Mouse (Mus musculus) embryonic facial prominence, embryonic 11.5 days (tissue): ENCODE measurements around the gene Rftn1. TPM values are rescaled to one million over a fixed set of nuclear protein-coding genes. Genes with fewer than 3 reads are reported as not detected.

Experiments
- ATAC-seq: fragments of 200-750 bp; cut with Nextera tagmentation; replicated peaks from 2 replicates; pipeline ENCODE4 v1.8.0; 2017; ENCODE audit warnings: low read depth; ENCODE audit not compliant: insufficient number of reproducible peaks, low FRiP score, low TSS enrichment
- DNase-seq: peaks from one replicate; pipeline ENCODE4 v3.0.0-alpha.2; 2015; ENCODE audit warnings: low spot score
- H3K27ac ChIP-seq: fragments of 300-500 bp; sonication (generic); replicated peaks from 2 replicates; pipeline ENCODE4 v1.5.1; 2014; ENCODE audit warnings: mild to moderate bottlenecking, low read depth, low read length, control low read depth
- H3K27me3 ChIP-seq: fragments of 300-500 bp; sonication (generic); 2 replicates; pipeline ENCODE4 v1.6.1; 2014; ENCODE audit warnings: mild to moderate bottlenecking, low read length, moderate library complexity, mixed read lengths; ENCODE audit not compliant: control insufficient read depth, insufficient read depth
- H3K36me3 ChIP-seq: fragments of 300-500 bp; sonication (generic); replicated peaks from 2 replicates; pipeline ENCODE4 v1.6.1; 2014; ENCODE audit warnings: low read depth, mild to moderate bottlenecking, low read length, moderate library complexity, mixed read lengths; ENCODE audit not compliant: control insufficient read depth, insufficient read depth
- H3K4me1 ChIP-seq: fragments of 300-500 bp; sonication (generic); 2 replicates; pipeline ENCODE4 v1.6.1; 2014; ENCODE audit warnings: low read length, mixed read lengths; ENCODE audit not compliant: control insufficient read depth, insufficient read depth
- H3K4me2 ChIP-seq: fragments of 300-500 bp; sonication (generic); 2 replicates; pipeline ENCODE4 v1.6.1; 2014; ENCODE audit warnings: low read depth, mild to moderate bottlenecking, control low read depth, low read length, moderate library complexity
- H3K4me3 ChIP-seq: fragments of 300-500 bp; sonication (generic); 2 replicates; pipeline ENCODE4 v1.5.1; 2014; ENCODE audit warnings: low read depth, low read length, control low read depth
- H3K9ac ChIP-seq: fragments of 300-500 bp; sonication (generic); replicated peaks from 2 replicates; pipeline ENCODE4 v1.6.1; 2014; ENCODE audit warnings: mild to moderate bottlenecking, control low read depth, low read length
- H3K9me3 ChIP-seq: fragments of 300-500 bp; sonication (generic); replicated peaks from 2 replicates; pipeline ENCODE4 v1.6.1; 2016; ENCODE audit warnings: mild to moderate bottlenecking, low read length, inconsistent platforms, mixed read lengths; ENCODE audit not compliant: control insufficient read depth
- WGBS: fragments of 180-500 bp; shearing (Covaris S2); extraction: QIAGEN DNeasy Blood & Tissue Kit; methylation state at CpG from one replicate; pipeline ENCODE4 v1.1.7; 2014; 5-methylcytosine and 5-hydroxymethylcytosine counted together
- polyA plus RNA-seq: library from polyadenylated mRNA; unstranded; fragments of >200 nt; fragmentation: Nextera tagmentation; extraction: Ambion mirVana; gene quantifications from 2 replicates; pipeline ENCODE4 v1.2.1, GENCODE M21; 2014

Gene Rftn1
- polyA plus RNA-seq, 1 experiment from 2014 or later = 6.5 TPM

- Histone ChIP-seq H3K4me1 (no peaks in the 10 kb centered on the region), H3K27ac (no peak overlapping the region), H3K4me2 (no peak overlapping the region), H3K36me3 (no peaks in the 10 kb centered on the region), H3K4me3 (no peak overlapping the region), H3K27me3 (no peaks in the 10 kb centered on the region), H3K9me3 (no peaks in the 10 kb centered on the region), H3K9ac (no peak overlapping the region)
- ATAC-seq (no peak), DNase-seq (no peak)
- 13% methylated on average over 2 of the region's 2 CpGs for WGBS
Measured at GRCm38 (mm10) chr17:50126545-50126944, 63.9 kb downstream of the Rftn1 start.

GRCm38 (mm10) chr17:50125900-50126299 is 64.6 kb downstream of the Rftn1 start:
- Histone ChIP-seq H3K4me3 (no peak overlapping the region), H3K9me3 (no peaks in the 10 kb centered on the region), H3K4me1 (no peaks in the 10 kb centered on the region), H3K27ac (no peak overlapping the region), H3K9ac (no peak overlapping the region), H3K36me3 (no peaks in the 10 kb centered on the region), H3K27me3 (no peaks in the 10 kb centered on the region), H3K4me2 (no peak overlapping the region)
- ATAC-seq = no peak
- no peak for DNase-seq
- 82% methylated on average over 5 of the region's 5 CpGs for WGBS

DNA sequence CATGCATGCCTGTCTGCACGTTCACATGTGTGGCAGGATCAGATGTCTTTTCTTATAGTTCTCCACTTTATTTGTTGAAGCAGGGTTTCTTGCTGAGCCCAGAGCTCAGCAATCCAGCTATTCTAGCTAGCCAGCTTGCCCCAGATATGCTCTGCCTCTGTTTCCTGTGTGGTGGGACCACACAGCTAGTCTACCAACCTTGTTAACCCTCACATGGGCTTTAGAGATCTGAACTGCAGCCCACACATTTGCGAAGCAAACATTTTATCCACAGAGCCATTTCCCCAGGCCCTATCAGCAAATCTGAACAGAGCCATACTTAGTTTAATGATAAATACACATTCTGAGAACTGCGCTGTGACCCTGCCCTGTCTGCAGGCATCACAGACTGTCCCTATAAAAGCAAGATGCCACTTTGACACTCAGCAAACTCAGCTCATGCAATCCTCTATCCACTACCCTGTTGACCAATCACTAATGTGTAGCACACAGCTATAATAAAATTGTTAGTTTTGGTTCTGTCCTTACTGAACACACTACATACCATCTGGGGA is 65.2 kb downstream of the Rftn1 start:
- no peak for ATAC-seq
- no peak overlapping the region for H3K4me3 ChIP-seq
- H3K4me1 ChIP-seq = no peaks in the 10 kb centered on the region
- no peak overlapping the region for H3K27ac ChIP-seq
- WGBS = 70% methylated on average over 3 of the region's 3 CpGs
- no peak overlapping the region for H3K4me2 ChIP-seq
- no peak for DNase-seq
- H3K9me3 ChIP-seq = no peaks in the 10 kb centered on the region
- no peaks in the 10 kb centered on the region for H3K36me3 ChIP-seq
- no peaks in the 10 kb centered on the region for H3K27me3 ChIP-seq
- H3K9ac ChIP-seq = no peak overlapping the region

GRCm38 (mm10) chr17:50124708-50125107 is 65.8 kb downstream of the Rftn1 start:
- 71% methylated on average over 4 of the region's 4 CpGs for WGBS
- no peak for ATAC-seq
- no peaks in the 10 kb centered on the region for H3K9me3 ChIP-seq
- H3K9ac ChIP-seq = no peak overlapping the region
- no peaks in the 10 kb centered on the region for H3K36me3 ChIP-seq
- no peak overlapping the region for H3K4me3 ChIP-seq
- no peaks in the 10 kb centered on the region for H3K4me1 ChIP-seq
- no peak overlapping the region for H3K27ac ChIP-seq
- no peak for DNase-seq
- H3K27me3 ChIP-seq = no peaks in the 10 kb centered on the region
- no peak overlapping the region for H3K4me2 ChIP-seq

DNA sequence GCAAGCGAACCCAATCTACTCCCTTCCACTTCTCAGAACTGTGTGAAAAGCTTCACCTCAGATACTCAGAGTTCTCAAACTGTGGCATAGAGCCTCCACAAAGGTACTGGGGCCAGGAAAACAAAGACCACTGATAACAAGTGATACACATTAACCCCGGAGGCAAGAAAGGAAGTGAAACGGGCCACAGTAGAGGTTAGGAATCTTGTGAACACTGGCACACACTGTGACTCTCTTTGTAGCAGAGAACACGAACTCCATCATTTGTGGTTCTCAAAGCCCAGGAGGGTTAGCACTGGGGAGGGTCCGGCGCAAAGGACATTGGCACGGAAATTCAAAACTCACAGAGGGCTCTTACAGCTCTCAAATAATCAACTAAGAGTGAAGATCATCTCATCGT is 67.9 kb downstream of the Rftn1 start:
- H3K4me2 ChIP-seq = no peak overlapping the region
- DNase-seq = no peak
- H3K4me3 ChIP-seq = no peak overlapping the region
- no peaks in the 10 kb centered on the region for H3K36me3 ChIP-seq
- no peak overlapping the region for H3K27ac ChIP-seq
- no peak overlapping the region for H3K9ac ChIP-seq
- WGBS = 68% methylated on average over 8 of the region's 8 CpGs
- no peak for ATAC-seq
- no peaks in the 10 kb centered on the region for H3K4me1 ChIP-seq
- H3K27me3 ChIP-seq = no peaks in the 10 kb centered on the region
- no peaks in the 10 kb centered on the region for H3K9me3 ChIP-seq

DNA sequence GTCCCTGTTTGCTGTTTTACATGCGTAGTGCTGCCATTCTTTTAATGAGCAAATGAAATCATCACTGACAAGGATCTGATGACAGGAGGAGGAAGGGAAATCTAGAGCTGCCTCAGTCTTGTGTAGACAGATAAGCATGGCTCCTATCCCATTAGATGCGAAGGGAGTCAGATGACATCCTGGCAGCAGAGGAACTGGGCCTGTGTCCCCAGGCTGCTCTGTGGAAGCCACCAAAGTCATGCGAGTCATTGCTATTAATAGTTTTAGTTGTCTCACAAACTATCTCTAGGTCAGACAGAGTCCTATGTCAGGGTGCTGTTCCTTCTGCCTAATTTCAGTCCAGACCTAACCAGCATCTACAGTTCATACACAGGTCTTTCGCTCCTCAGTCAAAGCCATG is 70.4 kb downstream of the Rftn1 start:
- H3K4me3 ChIP-seq = no peak overlapping the region
- WGBS = 88% methylated on average over 4 of the region's 4 CpGs
- ATAC-seq (no peak), DNase-seq (no peak)
- H3K36me3 ChIP-seq = no peaks in the 10 kb centered on the region
- H3K4me1 ChIP-seq = no peaks in the 10 kb centered on the region
- H3K27me3 ChIP-seq = no peaks in the 10 kb centered on the region
- H3K27ac ChIP-seq = no peak overlapping the region
- no peak overlapping the region for H3K9ac ChIP-seq
- no peak overlapping the region for H3K4me2 ChIP-seq
- no peaks in the 10 kb centered on the region for H3K9me3 ChIP-seq

GRCm38 (mm10) chr17:50117461-50117860 is 73.0 kb downstream of the Rftn1 start:
- Histone ChIP-seq H3K9me3 (no peaks in the 10 kb centered on the region), H3K4me3 (no peak overlapping the region), H3K9ac (no peak overlapping the region), H3K27ac (no peak overlapping the region), H3K27me3 (no peaks in the 10 kb centered on the region), H3K36me3 (no peaks in the 10 kb centered on the region), H3K4me1 (no peaks in the 10 kb centered on the region), H3K4me2 (no peak overlapping the region)
- WGBS = 91% methylated on average over 7 of the region's 7 CpGs
- ATAC-seq = no peak
- no peak for DNase-seq

DNA sequence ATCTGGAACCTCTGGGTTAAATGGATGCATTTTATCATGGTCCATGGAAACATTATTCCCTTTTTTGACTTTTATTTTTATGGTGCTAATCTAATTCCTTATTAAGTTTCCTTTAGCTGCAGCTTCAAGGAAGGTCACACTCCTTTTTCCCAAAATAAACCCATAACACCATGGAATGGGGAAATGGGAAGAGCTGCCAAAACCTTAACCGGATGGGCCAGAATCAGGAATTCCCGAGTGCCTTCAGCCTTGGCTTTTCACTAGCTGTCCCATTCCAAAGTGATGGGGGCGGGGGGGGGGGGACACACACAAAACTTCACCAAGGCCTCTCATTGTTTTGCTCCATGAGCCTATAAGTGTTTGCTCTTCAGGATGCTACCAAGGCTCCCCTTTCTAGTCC is 73.5 kb downstream of the Rftn1 start:
- Histone ChIP-seq H3K4me2 (no peak overlapping the region), H3K36me3 (no peaks in the 10 kb centered on the region), H3K4me1 (no peaks in the 10 kb centered on the region), H3K27ac (no peak overlapping the region), H3K27me3 (no peaks in the 10 kb centered on the region), H3K9ac (no peak overlapping the region), H3K9me3 (no peaks in the 10 kb centered on the region), H3K4me3 (no peak overlapping the region)
- ATAC-seq (no peak), DNase-seq (no peak)
- WGBS = 93% methylated on average over 3 of the region's 3 CpGs
